Mouse (Mus musculus): ENCODE data around the gene Zfp873. TPM values are rescaled to one million over a fixed set of nuclear protein-coding genes. Genes with fewer than 3 reads are reported as not detected.
"Not testable (repeated sequence)": the region's sequence is repeated elsewhere in the genome, so short reads cannot be mapped to it uniquely, and the experiment has no call there.

Gene Zfp873
- 13.2 and 14.7 TPM in 2 replicates for polyA plus RNA-seq (2014; fragmentation: Nextera tagmentation; extraction: Ambion mirVana)

DNA sequence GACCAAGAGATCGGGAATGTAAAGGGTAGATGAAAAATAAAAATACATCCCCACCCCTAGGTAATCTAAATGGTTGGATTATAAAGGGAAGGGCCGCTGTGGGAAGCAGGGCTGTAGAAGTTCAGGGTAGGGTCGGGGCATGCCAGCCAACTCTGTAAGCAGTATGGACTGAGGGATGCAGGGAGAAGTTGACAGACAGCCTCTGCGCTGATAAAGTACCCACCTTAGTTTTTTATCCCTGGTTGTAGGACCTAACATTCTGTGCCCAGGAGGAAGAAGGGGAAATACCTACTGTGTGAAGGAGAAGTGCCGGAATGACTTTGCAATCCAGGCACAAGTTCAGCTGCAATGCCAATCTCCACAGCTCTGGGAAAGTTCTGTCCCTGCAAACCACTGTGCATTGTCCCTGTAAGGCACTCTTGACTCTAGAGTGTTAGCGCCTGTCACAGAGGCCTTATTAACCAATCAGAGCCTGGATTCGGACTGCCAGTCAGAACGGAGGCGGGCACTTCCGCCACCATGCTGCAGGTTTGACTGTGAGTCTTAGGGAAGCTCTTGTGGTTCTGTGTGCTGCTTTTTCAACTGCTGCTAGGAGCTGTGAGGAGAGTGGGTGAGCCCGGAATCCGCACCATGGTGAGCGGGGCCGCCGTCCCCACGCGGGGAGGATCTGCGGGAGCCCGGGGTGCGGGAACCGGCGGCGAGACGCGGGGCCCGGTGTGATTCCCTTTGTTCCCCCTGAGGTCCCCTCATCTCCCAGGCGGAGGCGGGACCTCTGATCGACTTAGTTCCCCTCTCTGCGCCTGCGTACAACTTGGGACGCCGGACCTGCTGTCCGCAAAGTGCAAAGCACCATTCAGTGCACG is at the start of gene Zfp873:
Gene Zfp873, plus strand, starts transcription at position 527 of the 863 bp plus-strand sequence.
- WGBS = 9% methylated on average over 35 of the region's 35 CpGs
- DNase-seq (ENCODE audit: low spot score, missing footprints) = peak; percentile 98
- ATAC-seq (ENCODE audit: low FRiP score) = peak; percentile 99
- Histone ChIP-seq H3K4me1 (ENCODE audit: control insufficient read depth, insufficient read depth, low read length) (no peaks in the 10 kb centered on the region), H3K4me2 (peak within 1 kb of the TSS; percentile 39), H3K9me3 (ENCODE audit: control insufficient read depth, low read length) (peaks cover 39% of the 10 kb centered on the region), H3K4me3 (ENCODE audit: low read depth, low read length) (peak within 1 kb of the TSS; percentile 63), H3K9ac (ENCODE audit: low read length) (peak within 1 kb of the TSS; percentile 94), H3K27me3 (ENCODE audit: control insufficient read depth, insufficient read depth, low read length) (no peaks in the 10 kb centered on the region), H3K27ac (ENCODE audit: low read depth, low read length) (peak within 1 kb of the TSS; percentile 89), H3K36me3 (ENCODE audit: control insufficient read depth, insufficient read depth, low read length) (no peaks in the 10 kb centered on the region)

DNA sequence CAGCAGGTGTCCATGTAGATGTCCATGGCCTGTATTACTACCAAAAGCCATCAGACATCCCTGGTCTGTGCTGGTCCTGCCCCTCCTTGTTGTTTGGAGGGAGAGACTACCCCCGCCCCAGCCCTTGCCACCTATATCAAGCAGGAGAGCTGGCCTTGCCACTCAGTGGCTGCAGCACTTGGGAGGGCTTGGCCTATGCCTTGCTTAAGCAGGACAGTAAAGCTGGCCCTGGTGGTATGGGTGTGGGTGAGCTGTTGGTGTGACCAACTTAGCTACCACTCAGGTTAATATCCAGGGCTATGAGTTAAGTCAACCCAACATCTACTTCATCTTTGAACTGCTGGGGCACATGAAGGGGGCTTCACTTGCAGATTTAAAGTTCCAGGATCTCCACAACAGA is 44.7 kb upstream of the Zfp873 start:
- not testable (repeated sequence) for DNase-seq (ENCODE audit: low spot score, missing footprints); ATAC-seq (ENCODE audit: low FRiP score); H3K9ac ChIP-seq (ENCODE audit: low read length); H3K27me3 ChIP-seq (ENCODE audit: control insufficient read depth, insufficient read depth, low read length); H3K36me3 ChIP-seq (ENCODE audit: control insufficient read depth, insufficient read depth, low read length); H3K4me3 ChIP-seq (ENCODE audit: low read depth, low read length); H3K9me3 ChIP-seq (ENCODE audit: control insufficient read depth, low read length); H3K4me1 ChIP-seq (ENCODE audit: control insufficient read depth, insufficient read depth, low read length); H3K27ac ChIP-seq (ENCODE audit: low read depth, low read length); H3K4me2 ChIP-seq
- 92% methylated on average over 1 of the region's 1 CpGs for WGBS

DNA sequence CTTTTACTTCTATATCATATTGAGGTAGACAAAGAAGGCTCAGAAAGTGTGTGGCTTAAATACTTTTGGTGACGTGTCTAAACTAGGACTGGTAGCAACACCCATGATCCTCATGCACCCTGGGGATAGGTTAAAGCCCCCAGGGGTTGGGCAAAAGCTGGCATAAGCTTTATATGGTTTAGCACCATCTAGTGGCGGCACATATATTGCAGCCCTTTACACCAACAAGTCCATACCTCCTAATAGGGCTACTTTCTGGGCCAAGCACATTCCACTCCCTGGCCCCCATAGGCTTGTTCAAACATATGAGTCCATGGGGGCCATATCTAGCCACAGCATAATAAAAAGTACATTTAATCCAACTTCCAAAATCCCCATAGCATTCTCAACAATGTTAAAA is 43.1 kb upstream of the Zfp873 start:
- not testable (repeated sequence) for ATAC-seq (ENCODE audit: low FRiP score); H3K27ac ChIP-seq (ENCODE audit: low read depth, low read length); H3K9ac ChIP-seq (ENCODE audit: low read length); H3K36me3 ChIP-seq (ENCODE audit: control insufficient read depth, insufficient read depth, low read length); DNase-seq (ENCODE audit: low spot score, missing footprints); H3K4me3 ChIP-seq (ENCODE audit: low read depth, low read length); H3K4me1 ChIP-seq (ENCODE audit: control insufficient read depth, insufficient read depth, low read length); H3K4me2 ChIP-seq; H3K9me3 ChIP-seq (ENCODE audit: control insufficient read depth, low read length); H3K27me3 ChIP-seq (ENCODE audit: control insufficient read depth, insufficient read depth, low read length)
- 38% methylated on average over 1 of the region's 2 CpGs for WGBS

DNA sequence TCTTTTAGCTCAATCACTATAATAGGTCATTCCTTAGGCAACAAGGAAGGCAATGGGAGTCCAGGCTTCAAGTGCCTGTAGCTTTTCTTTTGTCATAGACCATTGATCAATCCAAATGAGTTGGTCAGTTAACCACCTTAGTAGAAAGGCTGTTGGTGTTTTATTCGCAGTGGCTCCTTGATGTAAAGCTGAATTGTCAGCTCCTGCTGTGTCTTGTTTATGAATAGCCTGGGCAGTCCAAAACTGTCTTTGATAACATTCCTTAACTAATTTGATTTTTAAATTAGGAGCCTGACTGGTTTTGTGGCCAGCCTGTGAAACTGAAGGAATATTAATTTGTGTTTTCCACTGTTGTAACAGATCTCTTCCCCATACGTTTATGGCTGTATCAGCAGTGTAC is 5.7 kb upstream of the Zfp873 start:
- Histone ChIP-seq H3K4me1 (ENCODE audit: control insufficient read depth, insufficient read depth, low read length) (no peaks in the 10 kb centered on the region), H3K36me3 (ENCODE audit: control insufficient read depth, insufficient read depth, low read length) (no peaks in the 10 kb centered on the region), H3K27me3 (ENCODE audit: control insufficient read depth, insufficient read depth, low read length) (no peaks in the 10 kb centered on the region), H3K4me3 (ENCODE audit: low read depth, low read length) (no peak overlapping the region), H3K9ac (ENCODE audit: low read length) (no peak overlapping the region), H3K4me2 (no peak overlapping the region), H3K9me3 (ENCODE audit: control insufficient read depth, low read length) (peaks cover 6% of the 10 kb centered on the region; the same call in 1 of the 2 replicates), H3K27ac (ENCODE audit: low read depth, low read length) (no peak overlapping the region)
- ATAC-seq (ENCODE audit: low FRiP score) (no peak), DNase-seq (ENCODE audit: low spot score, missing footprints) (no peak)
- WGBS = 69% methylated on average over 2 of the region's 2 CpGs

DNA sequence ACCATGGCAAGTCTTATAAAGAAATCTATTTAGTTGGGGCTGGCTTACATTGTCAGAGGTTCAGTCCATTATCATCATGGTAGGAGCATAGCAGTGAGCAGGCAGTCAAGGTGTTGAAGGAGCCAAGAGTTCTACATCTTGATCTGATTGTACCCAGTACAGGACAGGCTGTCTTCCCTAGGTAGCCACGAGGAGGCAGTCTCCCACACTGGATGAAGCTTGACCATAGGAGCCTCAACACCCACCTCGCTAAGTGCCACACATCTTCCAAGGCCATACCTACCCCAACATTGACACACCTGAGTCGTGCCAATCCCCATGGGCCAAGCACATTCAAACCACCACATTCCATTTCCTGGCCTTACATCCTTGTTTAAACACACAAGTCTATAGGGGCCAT is 1.3 kb upstream of the Zfp873 start:
- ATAC-seq (ENCODE audit: low FRiP score) (no peak), DNase-seq (ENCODE audit: low spot score, missing footprints) (no peak)
- no peaks in the 10 kb centered on the region for H3K4me1 ChIP-seq (ENCODE audit: control insufficient read depth, insufficient read depth, low read length)
- H3K9ac ChIP-seq (ENCODE audit: low read length) = no peak overlapping the region
- H3K27me3 ChIP-seq (ENCODE audit: control insufficient read depth, insufficient read depth, low read length) = no peaks in the 10 kb centered on the region
- H3K27ac ChIP-seq (ENCODE audit: low read depth, low read length) = no peak overlapping the region
- peaks cover 27% of the 10 kb centered on the region; the same call in 1 of the 2 replicates for H3K9me3 ChIP-seq (ENCODE audit: control insufficient read depth, low read length)
- H3K4me2 ChIP-seq = no peak overlapping the region
- H3K4me3 ChIP-seq (ENCODE audit: low read depth, low read length) = no peak overlapping the region
- no peaks in the 10 kb centered on the region for H3K36me3 ChIP-seq (ENCODE audit: control insufficient read depth, insufficient read depth, low read length)
- WGBS = 87% methylated on average over 3 of the region's 3 CpGs

DNA sequence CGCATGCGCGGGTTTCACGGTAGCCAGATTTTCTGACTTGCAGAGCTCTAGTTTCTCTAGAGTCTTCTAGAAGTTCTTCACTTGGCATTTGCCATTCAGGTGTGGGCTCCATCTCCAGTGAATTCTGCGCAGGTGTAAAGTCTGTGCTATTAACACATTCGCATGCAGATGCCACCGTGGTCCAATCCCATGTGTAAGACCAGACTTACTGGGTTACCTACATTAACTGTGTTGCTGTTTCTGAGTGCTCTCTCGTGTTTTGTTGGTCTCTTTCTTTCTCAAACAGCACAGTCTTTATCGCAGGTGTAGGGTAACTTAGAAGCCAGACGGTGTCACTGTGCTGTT is 509 bp downstream of the Zfp873 start:
- 32% methylated on average over 10 of the region's 10 CpGs for WGBS
- Histone ChIP-seq H3K4me2 (peak overlapping the region; percentile 39), H3K9ac (ENCODE audit: low read length) (peak overlapping the region; percentile 94), H3K9me3 (ENCODE audit: control insufficient read depth, low read length) (peaks cover 42% of the 10 kb centered on the region), H3K4me3 (ENCODE audit: low read depth, low read length) (peak overlapping the region; percentile 63)
- H3K27ac ChIP-seq (ENCODE audit: low read depth, low read length); H3K36me3 ChIP-seq (ENCODE audit: control insufficient read depth, insufficient read depth, low read length); DNase-seq (ENCODE audit: low spot score, missing footprints); H3K27me3 ChIP-seq (ENCODE audit: control insufficient read depth, insufficient read depth, low read length); H3K4me1 ChIP-seq (ENCODE audit: control insufficient read depth, insufficient read depth, low read length); ATAC-seq (ENCODE audit: low FRiP score): not testable (repeated sequence)

DNA sequence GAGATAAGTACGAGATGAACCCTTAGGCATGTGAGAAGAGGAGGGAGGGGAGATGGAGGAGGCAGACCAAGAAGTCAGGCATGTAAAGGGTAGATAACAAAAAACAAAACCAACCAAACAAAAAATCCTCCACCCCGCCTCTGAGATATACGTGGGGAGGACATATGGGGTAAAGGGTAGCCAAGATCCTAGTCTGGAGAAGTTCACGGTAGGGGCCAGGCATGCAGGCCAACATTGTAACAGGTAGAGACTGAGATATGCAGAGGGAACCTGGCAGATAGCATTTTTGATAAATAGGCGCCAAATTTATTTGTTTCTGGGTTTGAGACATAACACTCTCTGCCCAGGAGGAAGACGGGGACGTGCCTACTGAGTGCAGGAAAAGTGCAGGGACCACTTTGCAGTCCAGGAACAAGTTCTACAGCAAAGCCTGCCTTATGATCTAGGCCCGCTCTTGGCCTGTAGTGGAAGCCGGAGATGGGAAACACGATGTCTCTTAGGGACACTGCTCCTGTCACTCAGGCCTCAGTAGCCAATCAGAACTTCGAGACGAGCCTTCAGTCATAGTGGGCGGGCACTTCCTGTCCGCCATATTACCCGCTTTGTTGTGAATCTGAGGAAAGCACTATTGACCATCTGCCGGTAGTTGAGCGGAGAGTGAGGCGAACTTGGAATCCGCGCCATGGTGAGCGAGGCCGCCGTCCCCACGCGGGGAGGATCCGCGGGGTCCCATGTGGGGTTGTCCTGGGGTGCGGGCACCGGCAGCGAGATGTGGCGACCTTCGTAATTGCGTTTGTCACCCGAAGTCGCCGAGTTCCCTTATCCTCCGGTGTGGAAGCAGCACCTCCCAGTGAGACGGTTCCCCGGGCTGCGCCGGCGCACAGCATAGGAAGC is 35.1 kb downstream of the Zfp873 start, which contains the start of gene BC024063:
Gene BC024063, plus strand, starts transcription at position 626 of the 894 bp plus-strand sequence.
- Histone ChIP-seq H3K9ac (ENCODE audit: low read length) (peak within 1 kb of the TSS; percentile 54), H3K4me2 (peak within 1 kb of the TSS; percentile 27), H3K4me3 (ENCODE audit: low read depth, low read length) (peak within 1 kb of the TSS; percentile 41), H3K27ac (ENCODE audit: low read depth, low read length) (peak within 1 kb of the TSS; percentile 44; the same call in 1 of the 2 replicates)
- not testable (repeated sequence) for H3K36me3 ChIP-seq (ENCODE audit: control insufficient read depth, insufficient read depth, low read length); H3K9me3 ChIP-seq (ENCODE audit: control insufficient read depth, low read length); H3K27me3 ChIP-seq (ENCODE audit: control insufficient read depth, insufficient read depth, low read length); H3K4me1 ChIP-seq (ENCODE audit: control insufficient read depth, insufficient read depth, low read length)
- WGBS = 21% methylated on average over 42 of the region's 42 CpGs
- DNase-seq (ENCODE audit: low spot score, missing footprints) (peak; percentile 96), ATAC-seq (ENCODE audit: low FRiP score) (peak; percentile 98)

DNA sequence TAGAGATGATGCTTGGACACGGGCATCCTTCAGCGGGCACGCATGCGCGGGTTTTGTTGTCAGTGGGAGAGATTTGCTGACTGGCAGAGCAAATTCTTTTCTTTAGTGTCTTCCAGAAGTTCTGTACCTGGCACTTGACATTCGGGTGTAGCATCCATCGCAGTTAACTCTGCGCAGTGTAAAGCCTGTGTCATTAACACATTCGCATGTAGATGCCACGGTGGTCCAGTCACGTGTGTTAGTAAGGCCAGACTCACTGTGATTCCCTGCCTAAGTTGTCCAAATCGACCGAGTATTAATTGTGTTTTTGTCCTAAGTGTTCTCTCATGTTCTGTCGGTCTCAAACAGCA is 35.7 kb downstream of the Zfp873 start:
- not testable (repeated sequence) for H3K36me3 ChIP-seq (ENCODE audit: control insufficient read depth, insufficient read depth, low read length); H3K27ac ChIP-seq (ENCODE audit: low read depth, low read length); H3K4me1 ChIP-seq (ENCODE audit: control insufficient read depth, insufficient read depth, low read length); H3K27me3 ChIP-seq (ENCODE audit: control insufficient read depth, insufficient read depth, low read length); ATAC-seq (ENCODE audit: low FRiP score); H3K9me3 ChIP-seq (ENCODE audit: control insufficient read depth, low read length); DNase-seq (ENCODE audit: low spot score, missing footprints)
- Histone ChIP-seq H3K9ac (ENCODE audit: low read length) (peak overlapping the region; percentile 54), H3K4me2 (peak overlapping the region; percentile 27), H3K4me3 (ENCODE audit: low read depth, low read length) (peak overlapping the region; percentile 41)
- 24% methylated on average over 14 of the region's 14 CpGs for WGBS
